Mouse (Mus musculus) Patski (cell line): Measurements from ENCODE around the gene Uox. TPM values are rescaled to one million over a fixed set of nuclear protein-coding genes. Genes with fewer than 3 reads are reported as not detected.

Experiments
- ATAC-seq: fragments of 100-300 bp; one replicate; pipeline ENCODE4 v1.8.0; 2021
- CTCF ChIA-PET: fragments of 350-600 bp; sonication (Branson Sonifier 250); formaldehyde crosslinking; loops from one replicate; lab custom pipeline; 2022; ENCODE audit warnings: inconsistent platforms; lab: Charles Lee
- POLR2A ChIA-PET: fragments of 350-600 bp; sonication (Branson Sonifier 250); formaldehyde crosslinking; loops from one replicate; lab custom pipeline; 2022; ENCODE audit warnings: antibody characterized with exemption, inconsistent platforms; lab: Charles Lee
- DNase-seq: peaks from one replicate; pipeline ENCODE4 v3.0.0-alpha.2; 2011; ENCODE audit warnings: low read depth, low spot score
- H3K27me3 ChIP-seq: fragments of 371-371 bp; one replicate; pipeline ENCODE4 v1.5.1; 2021
- CTCF ChIP-seq: fragments of 100-300 bp; IDR thresholded peaks from one replicate; pipeline ENCODE4 v1.5.1; 2021
- in situ Hi-C: fragments of 300-500 bp; cut with MboI; formaldehyde crosslinking; loops from 3 replicates; pipeline ENCODE4 v1.11.1; 2018; ENCODE audit warnings: low pct_unique_long_range_greater_than_20kb, mixed read lengths
- polyA plus RNA-seq: library from polyadenylated mRNA; unstranded; gene quantifications from one replicate; pipeline ENCODE4 v1.2.3, GENCODE M21; 2021

The Uox gene
- polyA plus RNA-seq, 1 experiment from 2014 or later = 2.9 TPM

- ChIA-PET CTCF (interaction anchor here (1.0 to 1.3 kb wide), 2 partner anchors 22 to 64 kb away, joined by 3 read pairs; no protein-coding TSS in a partner anchor), POLR2A (no interaction called here)
- DNase-seq (no peak), ATAC-seq (no peak)
- H3K27me3 ChIP-seq = no peaks in the 10 kb centered on the region
- in situ Hi-C loops = no loop called here
- no peak for TF ChIP-seq CTCF
These were observed 90.8 kb downstream of the Uox start for GRCm38 (mm10) chr3:146661001-146661400.

GRCm38 (mm10) chr3:146661907-146662306, 91.7 kb downstream of the Uox start:
- POLR2A ChIA-PET = no interaction called here
- no peaks in the 10 kb centered on the region for H3K27me3 ChIP-seq
- no peak for DNase-seq
- CTCF ChIA-PET = interaction anchor here (0.9 to 1.3 kb wide), 3 partner anchors 9 to 63 kb away, joined by 3 read pairs; no protein-coding TSS in a partner anchor
- no peak for TF ChIP-seq CTCF
- in situ Hi-C loops = no loop called here
- no peak for ATAC-seq

DNA sequence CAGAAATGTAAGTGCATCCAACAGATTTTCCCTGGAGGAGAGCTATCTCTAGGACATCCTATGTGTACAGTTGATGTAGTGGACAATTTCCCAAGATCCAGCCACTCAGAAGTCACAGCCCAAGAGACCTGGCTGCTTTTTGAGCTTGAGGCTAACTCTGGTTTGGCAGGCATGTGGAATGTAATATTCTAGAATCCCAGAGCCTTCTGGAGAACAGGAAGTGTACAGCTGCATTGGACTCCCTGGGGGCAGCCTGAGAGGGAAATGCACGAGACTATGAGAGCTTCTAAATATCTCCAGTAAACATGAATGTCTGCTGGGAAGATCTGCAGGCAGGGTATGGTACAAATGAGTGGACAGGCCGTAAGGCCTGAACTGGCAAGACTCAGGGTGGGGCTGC, 100.9 kb downstream of the Uox start:
- ATAC-seq (no peak), DNase-seq (no peak)
- CTCF ChIA-PET = interaction anchor here (1.0 to 3.3 kb wide), 6 partner anchors 12 to 40 kb away, joined by 3 to 9 read pairs (median 4); no protein-coding TSS in a partner anchor
- TF ChIP-seq CTCF = no peak
- POLR2A ChIA-PET = no interaction called here
- in situ Hi-C loops = no loop called here
- no peaks in the 10 kb centered on the region for H3K27me3 ChIP-seq

- H3K27me3 ChIP-seq = no peaks in the 10 kb centered on the region
- no peak for TF ChIP-seq CTCF
- POLR2A ChIA-PET = no interaction called here
- CTCF ChIA-PET = no interaction called here
- no peak for DNase-seq
- ATAC-seq = no peak
- in situ Hi-C loops = no loop called here
These were observed 104.9 kb downstream of the Uox start for GRCm38 (mm10) chr3:146675101-146675500.

DNA sequence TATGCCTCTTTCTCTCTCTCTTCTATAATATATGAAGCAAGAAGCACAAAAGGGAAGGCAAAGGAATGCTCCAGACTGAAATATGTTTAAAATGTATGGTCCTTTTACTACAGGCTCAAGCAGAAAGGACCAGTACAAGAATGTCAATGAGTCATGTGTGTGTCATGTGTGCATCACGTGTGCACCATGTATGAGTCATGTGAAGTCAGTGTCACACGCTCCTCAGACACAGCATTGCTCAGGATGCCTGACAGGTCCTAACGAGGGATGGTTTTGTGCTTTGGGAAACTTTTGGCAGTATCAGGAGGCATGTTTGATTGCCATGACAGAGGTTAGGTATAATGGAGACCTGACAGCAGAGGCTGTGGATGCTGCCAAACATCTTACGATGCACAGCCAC, 106.0 kb downstream of the Uox start:
- in situ Hi-C loops = no loop called here
- ATAC-seq (no peak), DNase-seq (no peak)

DNA sequence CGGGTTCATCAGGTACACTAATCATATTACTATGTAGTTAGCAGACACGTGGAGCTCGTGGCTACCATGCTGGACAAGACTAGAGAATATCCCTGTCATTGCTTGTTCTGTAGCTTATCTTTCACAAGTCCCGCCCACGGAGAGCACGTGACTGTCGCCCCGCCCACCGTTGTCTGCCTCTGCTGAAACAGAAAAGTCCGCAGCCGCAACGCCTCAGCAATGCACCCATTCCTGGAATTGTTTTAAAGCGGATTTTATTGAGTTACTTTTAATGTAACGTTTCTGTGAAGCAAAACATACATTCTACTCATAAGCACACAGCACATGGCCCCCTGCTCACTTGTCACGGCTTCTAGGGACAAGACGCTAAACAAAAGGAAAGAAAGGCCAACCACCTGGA, 109.4 kb downstream of the Uox start:
- TF ChIP-seq CTCF = no peak
- in situ Hi-C loops = no loop called here
- ChIA-PET POLR2A (no interaction called here), CTCF (interaction anchor here (1.8 kb wide), 1 partner anchor 115 kb away, joined by 4 read pairs; no protein-coding TSS in a partner anchor)
- no peak for DNase-seq
- ATAC-seq = no peak
- H3K27me3 ChIP-seq = no peaks in the 10 kb centered on the region

More for the DNA sequence above, 106.0 kb downstream of the Uox start:
- no peak for TF ChIP-seq CTCF
- ChIA-PET CTCF (no interaction called here), POLR2A (no interaction called here)
- no peaks in the 10 kb centered on the region for H3K27me3 ChIP-seq

- ChIA-PET POLR2A (no interaction called here), CTCF (interaction anchor here (0.8 to 1.0 kb wide), 2 partner anchors 10 to 23 kb away, joined by 3 to 4 read pairs; no protein-coding TSS in a partner anchor)
- DNase-seq = no peak
- no peaks in the 10 kb centered on the region for H3K27me3 ChIP-seq
- in situ Hi-C loops = no loop called here
- ATAC-seq = no peak
- no peak for TF ChIP-seq CTCF
These were observed 110.4 kb downstream of the Uox start for GRCm38 (mm10) chr3:146680625-146681024.

GRCm38 (mm10) chr3:146681696-146682095, 111.5 kb downstream of the Uox start:
- ATAC-seq (no peak), DNase-seq (no peak)
- no peak for TF ChIP-seq CTCF
- H3K27me3 ChIP-seq = no peaks in the 10 kb centered on the region
- in situ Hi-C loops = no loop called here
- CTCF ChIA-PET = interaction anchor here (1.6 kb wide), 1 partner anchor 17 kb away, joined by 4 read pairs; no protein-coding TSS in a partner anchor
- POLR2A ChIA-PET = interaction anchor here (0.7 kb wide), 2 partner anchors 42 to 170 kb away, joined by 4 to 6 read pairs; no protein-coding TSS in a partner anchor

Other genes with a start within 250 kb of the Uox start
- 30.8 TPM for gene Ssx2ip, start 165.8 kb upstream of the Uox start, polyA plus RNA-seq
- 25.0 TPM for gene Ctbs, start 120.6 kb upstream of the Uox start, polyA plus RNA-seq
- 8.9 TPM for gene Spata1, start 70.7 kb upstream of the Uox start, polyA plus RNA-seq
- gene Gng5, start 70.6 kb upstream of the Uox start, polyA plus RNA-seq = 527 TPM
- gene Rpf1, start 49.0 kb upstream of the Uox start, polyA plus RNA-seq = 78.9 TPM
- 0.03 TPM for gene Dnase2b, start 45.2 kb downstream of the Uox start, polyA plus RNA-seq
- gene 4930503B20Rik, start 80.9 kb downstream of the Uox start, polyA plus RNA-seq = 0.44 TPM
- not detected for gene Samd13, start 115.2 kb downstream of the Uox start, polyA plus RNA-seq
- gene Prkacb, start 242.6 kb downstream of the Uox start, polyA plus RNA-seq = 131 TPM